Mouse (Mus musculus) retina, postnatal 7 days (tissue): Measurements from ENCODE around the gene Gm5294.

ENCODE experiments used
- DNase-seq: peaks from one replicate; pipeline ENCODE4 v3.0.0-alpha.2; 2012; ENCODE audit warnings: low read depth, low spot score

Gm5294 gene

DNA sequence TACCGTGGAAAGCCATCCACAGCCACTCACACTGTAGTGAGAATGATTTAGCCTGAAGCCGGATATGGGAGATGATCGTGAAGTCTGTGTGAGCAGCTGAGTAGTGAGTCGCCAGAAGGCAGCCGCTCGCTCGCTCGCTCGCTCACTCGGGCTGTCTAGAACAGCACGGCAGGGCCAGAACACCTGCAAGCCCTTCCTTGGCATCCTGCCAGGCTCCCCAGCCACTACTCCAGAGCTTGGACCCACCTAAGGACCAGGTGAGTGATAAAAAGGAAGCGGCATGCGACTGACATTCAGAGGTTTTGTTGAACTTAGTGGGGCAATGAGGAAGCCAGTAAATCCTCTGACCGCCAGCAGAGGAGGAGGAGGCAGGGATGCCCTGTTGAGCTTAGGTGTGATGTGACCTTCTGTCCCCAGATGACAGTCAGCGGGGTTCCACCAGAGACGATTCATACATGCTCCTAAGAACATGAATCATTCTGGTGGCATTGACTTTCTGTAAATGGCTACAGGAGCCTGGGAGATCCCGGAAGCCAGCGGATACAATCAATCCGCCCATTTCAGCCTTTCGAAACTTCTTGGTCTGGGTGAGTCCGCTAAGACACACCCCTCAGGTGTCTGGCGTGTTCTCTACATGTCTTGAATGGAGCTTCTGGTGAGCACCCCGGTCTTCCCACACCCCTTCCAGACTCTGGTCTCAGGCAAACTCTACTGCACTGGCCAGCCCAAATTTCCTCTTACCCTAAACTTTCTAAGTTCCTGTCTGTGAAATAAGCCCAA, 30.0 kb downstream of the Gm5294 start:
- DNase-seq = no peak

DNA sequence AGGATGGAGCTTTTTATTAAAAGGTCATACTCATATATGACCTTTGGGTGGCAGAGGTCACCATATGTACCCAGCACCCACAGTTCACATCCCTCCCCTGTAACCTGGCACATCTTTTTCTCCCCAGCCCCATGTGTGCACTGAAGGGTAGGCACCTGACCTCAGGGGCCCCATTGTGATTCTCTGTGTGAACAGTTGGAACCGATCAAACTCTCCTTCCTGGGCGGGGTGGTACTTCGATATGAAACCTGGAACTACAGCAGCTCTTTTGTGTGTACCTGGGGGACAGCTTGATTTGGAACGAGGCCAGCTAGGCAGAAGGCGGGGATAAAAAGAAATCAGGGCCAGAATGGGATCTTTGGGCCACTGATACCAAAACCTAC, 30.6 kb downstream of the Gm5294 start:
- DNase-seq = no peak

GRCm38 (mm10) chr5:138851296-138851780, 31.5 kb downstream of the Gm5294 start:
- no peak for DNase-seq

GRCm38 (mm10) chr5:138852151-138852550, 32.3 kb downstream of the Gm5294 start:
- DNase-seq = no peak

GRCm38 (mm10) chr5:138853349-138853748, 33.5 kb downstream of the Gm5294 start:
- no peak for DNase-seq

- peak; percentile 40 for DNase-seq
Measured at GRCm38 (mm10) chr5:138857010-138857617, 37.2 kb downstream of the Gm5294 start.

DNA sequence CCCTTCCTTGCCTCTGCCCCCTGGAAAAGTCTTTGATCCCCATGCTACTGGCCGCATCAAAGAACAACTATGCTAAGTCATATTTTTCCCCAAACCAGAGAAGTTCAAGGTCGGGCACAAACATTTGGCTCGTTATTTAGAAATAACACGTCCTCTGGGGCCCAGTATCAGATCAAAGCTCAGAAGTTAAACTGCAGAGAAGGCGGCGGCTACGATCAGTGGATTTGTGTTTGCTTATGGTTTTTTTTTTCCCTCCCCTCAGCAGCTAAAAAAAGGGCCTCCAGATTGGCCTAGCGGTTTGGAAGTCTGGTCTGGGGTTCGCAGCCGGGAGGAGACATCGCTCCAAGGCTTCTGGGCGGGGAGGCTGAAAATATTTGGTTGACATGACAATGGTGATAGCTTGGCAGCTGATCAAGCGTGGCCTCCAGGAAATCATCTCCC, 38.0 kb downstream of the Gm5294 start:
- DNase-seq = no peak

GRCm38 (mm10) chr5:138863681-138864146, 43.8 kb downstream of the Gm5294 start:
- DNase-seq = no peak

- DNase-seq = no peak
Measured at GRCm38 (mm10) chr5:138864166-138864565, 44.3 kb downstream of the Gm5294 start.

DNA sequence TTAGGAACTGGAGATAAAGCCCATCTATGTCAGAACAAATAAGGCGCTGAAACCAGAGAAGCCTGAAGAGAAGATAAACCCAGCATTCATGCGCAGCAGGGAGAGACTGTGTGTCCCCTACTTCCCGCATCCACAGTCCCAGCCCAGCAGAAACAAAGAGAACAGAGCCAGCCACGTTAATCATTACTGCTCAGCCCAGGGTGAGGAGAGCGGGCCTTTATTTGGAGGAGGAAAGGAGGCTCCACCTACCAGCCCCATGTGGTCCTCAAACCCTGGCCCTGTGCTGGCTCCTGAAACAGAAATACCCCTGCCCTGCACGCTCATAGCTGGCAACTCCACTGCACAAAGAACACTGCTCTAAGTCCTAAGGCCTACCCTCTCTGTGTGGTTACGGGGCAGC, 45.0 kb downstream of the Gm5294 start:
- no peak for DNase-seq

DNA sequence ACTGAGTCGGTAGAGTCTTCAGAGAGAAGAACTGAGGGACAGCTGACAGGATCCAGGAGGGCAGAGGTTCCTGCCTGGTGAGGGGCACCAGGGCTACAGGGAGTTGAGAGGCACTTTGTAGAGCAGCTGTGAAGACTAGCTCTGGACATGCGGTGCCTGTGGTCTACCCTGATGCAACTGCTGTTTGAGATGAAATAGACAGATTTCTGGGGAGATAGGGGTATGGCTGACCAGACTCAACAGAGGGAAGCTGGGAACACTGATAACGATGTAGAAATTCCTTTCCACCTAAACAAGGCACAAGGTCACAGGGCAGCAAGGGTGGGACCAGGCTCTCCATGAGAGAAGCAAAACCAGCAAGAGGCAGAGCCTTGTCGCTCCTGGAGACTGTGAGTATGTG, 45.8 kb downstream of the Gm5294 start:
- DNase-seq = no peak
